Mouse (Mus musculus): ENCODE measurements at regions not wholly inside any gene's neighbourhood (a gene's known extent, or its start where the extent isn't known, plus 50 kb on each side); places are given as distances from the start of the nearest gene placed in this dataset.

DNA sequence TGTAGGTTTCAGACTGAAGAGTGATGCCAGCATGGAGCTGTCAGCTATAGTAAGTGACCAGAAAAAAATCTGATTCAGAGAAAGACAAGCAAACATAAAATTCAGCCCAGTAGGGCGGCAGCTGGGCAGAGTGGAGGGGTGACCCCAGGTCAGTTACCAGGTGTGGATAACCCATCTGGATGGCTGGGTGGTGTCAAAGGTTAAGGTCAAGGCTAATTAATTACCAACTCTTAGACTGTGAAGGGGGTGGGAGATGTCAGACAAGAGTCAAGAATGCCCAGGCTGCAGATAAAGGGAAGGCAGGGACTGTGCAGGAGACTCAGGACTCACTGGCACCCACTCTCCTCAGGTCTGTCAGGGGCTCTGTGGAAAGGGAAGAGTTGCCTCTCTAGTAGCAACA, 188.1 kb downstream of the Bcl2l11 start:
- TF ChIP-seq CTCF (IDR thresholded peaks at IDR 0.05; ENCODE audit: borderline replicate concordance, control insufficient read depth, extremely low read depth, insufficient read depth, low read length, poor library complexity) (no peak), POLR2A (IDR thresholded peaks at IDR 0.05; ENCODE audit: control insufficient read depth, extremely low read depth, insufficient read depth, low read length, poor library complexity) (no peak)
